ENCODE assay signal across 8 mouse cellular contexts in genomic region chr13:74769871-74770270, GRCm38 (mm10). TPM values are rescaled to one million over a fixed set of nuclear protein-coding genes. Genes with fewer than 3 reads are reported as not detected.
DNase-seq lines count a peak whose midpoint lies in the region; ATAC-seq lines count a peak whose summit lies in the region.

No protein-coding gene starts in this region.

- no peaks in the 10 kb centered on the region for H3K36me3 ChIP-seq in kidney, embryonic 15.5 days
- H3K36me3 ChIP-seq in heart, embryonic 12.5 days, result no peaks in the 10 kb centered on the region; the same call in 1 of the 2 replicates

- 0 out of 2 replicates have a peak, but pooled peaks cover 2% of the 10 kb centered on the region for H3K4me1 ChIP-seq in kidney, embryonic 15.5 days
- peaks cover 17% of the 10 kb centered on the region; the same call in 1 of the 2 replicates for H3K4me1 ChIP-seq in heart, embryonic 12.5 days (replicated peaks)

- peak overlapping the region; percentile 93 for H3K27ac ChIP-seq in kidney, embryonic 15.5 days
- peak overlapping the region; percentile 96 for H3K27ac ChIP-seq in heart, embryonic 12.5 days (ENCODE audit: poor library complexity, severe bottlenecking)

- WGBS in kidney, embryonic 15.5 days, result 8% methylated on average over 8 of the region's 8 CpGs
- WGBS in heart, embryonic 12.5 days, result 2% methylated on average over 7 of the region's 8 CpGs

- ATAC-seq in kidney, embryonic 15.5 days (replicated peaks; ENCODE audit: low FRiP score), result peak; percentile 61
- ATAC-seq in heart, embryonic 12.5 days (ENCODE audit: insufficient number of reproducible peaks, low FRiP score), result peak; percentile 60

- H3K4me3 ChIP-seq in kidney, embryonic 15.5 days (replicated peaks), result peak overlapping the region; percentile 60
- peak overlapping the region; percentile 71 for H3K4me3 ChIP-seq in heart, embryonic 12.5 days

- no peaks in the 10 kb centered on the region for H3K27me3 ChIP-seq in kidney, embryonic 15.5 days
- H3K27me3 ChIP-seq in heart, embryonic 12.5 days (replicated peaks), result no peaks in the 10 kb centered on the region

- peak overlapping the region; percentile 71 for H3K4me2 ChIP-seq in kidney, embryonic 15.5 days
- H3K4me2 ChIP-seq in heart, embryonic 12.5 days, result peak overlapping the region; percentile 81

- H3K9ac ChIP-seq in kidney, embryonic 15.5 days, result peak overlapping the region; percentile 62
- H3K9ac ChIP-seq in heart, embryonic 12.5 days, result peak overlapping the region; percentile 74

- H3K9me3 ChIP-seq in kidney, embryonic 15.5 days (replicated peaks), result no peaks in the 10 kb centered on the region
- no peaks in the 10 kb centered on the region for H3K9me3 ChIP-seq in heart, embryonic 12.5 days (replicated peaks)

- DNase-seq in kidney, postnatal 10 days, result no peak
- DNase-seq in c-Kit-positive CD71-positive TER-119-negative erythroid progenitor cells, embryonic 14.5 days (ENCODE audit: low read depth), result peak; percentile 53
- peak; percentile 56 for DNase-seq in liver
- peak; percentile 69 for DNase-seq in naive thymus-derived CD4-positive, alpha-beta T cell, adult 2 months (ENCODE audit: low read depth)
- DNase-seq in frontal cortex, postnatal 10 days (ENCODE audit: low spot score in 2 of 2), result no peak
- DNase-seq in frontal cortex, adult 2 months (ENCODE audit: extremely low spot score in 1 of 2, low spot score in 1 of 2), result no peak

RNA-seq across cellular contexts. Expression of gene Cast, which starts 38.7 kb away (rescaled TPM):
- polyA plus RNA-seq in kidney, embryonic 15.5 days (2015; fragmentation: Nextera tagmentation; extraction: Ambion mirVana), result 30.9 and 31.6 TPM in 2 replicates
- polyA plus RNA-seq in heart, embryonic 12.5 days (2016; fragmentation: Nextera tagmentation; extraction: Ambion mirVana), result 63.5 and 64.5 TPM in 2 replicates
- polyA plus RNA-seq in frontal cortex, adult 2 months (2012; rRNA removed), result 7.6 and 9.4 TPM in 2 replicates

Comparison
In these comparisons a context has a peak if more than half of its experiments do, and no peak if none do; other contexts are left out.
1. DNase-seq: peak in c-Kit-positive CD71-positive TER-119-negative erythroid progenitor cells, embryonic 14.5 days (single experiment), liver (single experiment) and naive thymus-derived CD4-positive, alpha-beta T cell, adult 2 months (single experiment); none in kidney, postnatal 10 days (single experiment), frontal cortex, postnatal 10 days (0 of 2) and frontal cortex, adult 2 months (0 of 2).